Mouse (Mus musculus) heart, embryonic 11.5 days (tissue): ENCODE measurements around the gene Sox5. TPM values are rescaled to one million over a fixed set of nuclear protein-coding genes. Genes with fewer than 3 reads are reported as not detected.

Experiments
- ATAC-seq: fragments of 200-750 bp; cut with Nextera tagmentation; replicated peaks from 2 replicates; pipeline ENCODE4 v1.8.0; 2017; ENCODE audit warnings: moderate library complexity; ENCODE audit not compliant: insufficient number of reproducible peaks, low FRiP score, low TSS enrichment
- H3K27ac ChIP-seq: fragments of 300-500 bp; sonication (generic); 2 replicates; pipeline ENCODE4 v1.5.1; 2014; ENCODE audit warnings: mild to moderate bottlenecking, low read depth, low read length
- H3K27me3 ChIP-seq: fragments of 300-500 bp; sonication (generic); 2 replicates; pipeline ENCODE4 v1.6.1; 2014; ENCODE audit warnings: mild to moderate bottlenecking, low read length, mixed read lengths; ENCODE audit not compliant: control insufficient read depth, insufficient read depth
- H3K36me3 ChIP-seq: fragments of 300-500 bp; sonication (generic); 2 replicates; pipeline ENCODE4 v1.6.1; 2014; ENCODE audit warnings: mild to moderate bottlenecking, low read length, moderate library complexity, mixed read lengths; ENCODE audit not compliant: control insufficient read depth, insufficient read depth
- H3K4me1 ChIP-seq: fragments of 300-500 bp; sonication (generic); 2 replicates; pipeline ENCODE4 v1.6.1; 2014; ENCODE audit warnings: low read length; ENCODE audit not compliant: control insufficient read depth, insufficient read depth
- H3K4me2 ChIP-seq: fragments of 300-500 bp; sonication (generic); 2 replicates; pipeline ENCODE4 v1.6.1; 2014; ENCODE audit warnings: mild to moderate bottlenecking, moderate library complexity
- H3K4me3 ChIP-seq: fragments of 300-500 bp; sonication (generic); 2 replicates; pipeline ENCODE4 v1.5.1; 2014; ENCODE audit warnings: low read depth, low read length
- H3K9ac ChIP-seq: fragments of 300-500 bp; sonication (generic); 2 replicates; pipeline ENCODE4 v1.6.1; 2014; ENCODE audit warnings: mild to moderate bottlenecking, low read depth, low read length, moderate library complexity
- H3K9me3 ChIP-seq: fragments of 300-500 bp; sonication (generic); replicated peaks from 2 replicates; pipeline ENCODE4 v1.6.1; 2016; ENCODE audit warnings: low read length; ENCODE audit not compliant: control insufficient read depth
- WGBS: fragments of 180-500 bp; shearing (Covaris S2); extraction: QIAGEN DNeasy Blood & Tissue Kit; methylation state at CpG from one replicate; pipeline ENCODE4 v1.1.7; 2014; ENCODE audit not compliant: insufficient replicate concordance; 5-methylcytosine and 5-hydroxymethylcytosine counted together
- polyA plus RNA-seq: library from polyadenylated mRNA; unstranded; fragments of >200 nt; fragmentation: Nextera tagmentation; extraction: Ambion mirVana; gene quantifications from 2 replicates; pipeline ENCODE4 v1.2.1, GENCODE M21; 2014

Gene Sox5
- polyA plus RNA-seq, 1 experiment from 2014 or later: 16.2 TPM

- no peak for ATAC-seq
- WGBS: 92% methylated on average over 8 of the region's 8 CpGs
Observed at GRCm38 (mm10) chr6:144459486-144459885, 322.3 kb downstream of the Sox5 start.

GRCm38 (mm10) chr6:144457500-144457899 is 324.3 kb downstream of the Sox5 start:
- Histone ChIP-seq H3K4me3 (no peak overlapping the region), H3K9me3 (no peaks in the 10 kb centered on the region), H3K36me3 (no peaks in the 10 kb centered on the region), H3K27ac (no peak overlapping the region), H3K9ac (no peak overlapping the region), H3K4me2 (no peak overlapping the region), H3K4me1 (no peaks in the 10 kb centered on the region), H3K27me3 (0 out of 2 replicates have a peak, but pooled peaks cover 3% of the 10 kb centered on the region)
- 86% methylated on average over 9 of the region's 9 CpGs for WGBS
- ATAC-seq: no peak

More at GRCm38 (mm10) chr6:144459486-144459885, 322.3 kb downstream of the Sox5 start:
- no peak overlapping the region for H3K27ac ChIP-seq
- H3K27me3 ChIP-seq: no peaks in the 10 kb centered on the region
- H3K9me3 ChIP-seq: no peaks in the 10 kb centered on the region
- no peak overlapping the region for H3K9ac ChIP-seq
- H3K4me2 ChIP-seq: no peak overlapping the region
- H3K4me1 ChIP-seq: no peaks in the 10 kb centered on the region
- H3K36me3 ChIP-seq: no peaks in the 10 kb centered on the region
- H3K4me3 ChIP-seq: no peak overlapping the region

- H3K4me2 ChIP-seq: no peak overlapping the region
- no peaks in the 10 kb centered on the region for H3K4me1 ChIP-seq
- H3K9ac ChIP-seq: no peak overlapping the region
- no peaks in the 10 kb centered on the region for H3K36me3 ChIP-seq
- no peak overlapping the region for H3K4me3 ChIP-seq
- ATAC-seq: no peak
- 47% methylated on average over 11 of the region's 11 CpGs for WGBS
- H3K27ac ChIP-seq: no peak overlapping the region
- no peaks in the 10 kb centered on the region for H3K9me3 ChIP-seq
- 0 out of 2 replicates have a peak, but pooled peaks cover 3% of the 10 kb centered on the region for H3K27me3 ChIP-seq
Observed at GRCm38 (mm10) chr6:144454291-144455276, 327.2 kb downstream of the Sox5 start.

- ATAC-seq: no peak
- Histone ChIP-seq H3K4me2 (no peak overlapping the region), H3K36me3 (no peaks in the 10 kb centered on the region), H3K4me1 (no peaks in the 10 kb centered on the region), H3K9ac (no peak overlapping the region), H3K4me3 (no peak overlapping the region), H3K27ac (no peak overlapping the region), H3K27me3 (0 out of 2 replicates have a peak, but pooled peaks cover 3% of the 10 kb centered on the region), H3K9me3 (no peaks in the 10 kb centered on the region)
- WGBS: 64% methylated on average over 7 of the region's 7 CpGs
Observed at GRCm38 (mm10) chr6:144453605-144454004, 328.2 kb downstream of the Sox5 start.

DNA sequence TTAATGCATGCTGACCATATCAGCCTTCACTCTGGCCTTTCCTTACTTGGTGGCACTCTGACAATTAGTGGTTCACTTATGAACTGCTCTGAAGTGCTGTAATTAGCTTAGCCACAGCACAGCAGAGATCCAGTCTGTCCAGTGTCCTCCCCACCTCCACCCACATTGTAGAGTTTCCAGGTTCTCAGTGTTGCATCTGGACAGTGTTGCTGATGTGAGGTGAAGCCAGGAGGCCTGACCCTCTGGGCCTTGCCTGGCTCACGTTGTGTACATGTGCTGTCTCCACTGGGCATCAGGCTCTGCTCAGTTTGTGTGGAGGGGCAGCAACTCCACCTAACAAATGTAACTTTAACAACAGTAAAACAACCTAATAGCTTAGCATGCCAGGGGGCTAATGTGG is 328.6 kb downstream of the Sox5 start:
- 33% methylated on average over 1 of the region's 1 CpGs for WGBS
- H3K4me2 ChIP-seq: no peak overlapping the region
- no peak overlapping the region for H3K27ac ChIP-seq
- H3K36me3 ChIP-seq: no peaks in the 10 kb centered on the region
- no peaks in the 10 kb centered on the region for H3K4me1 ChIP-seq
- no peak overlapping the region for H3K9ac ChIP-seq
- H3K27me3 ChIP-seq: 0 out of 2 replicates have a peak, but pooled peaks cover 3% of the 10 kb centered on the region
- no peaks in the 10 kb centered on the region for H3K9me3 ChIP-seq
- no peak overlapping the region for H3K4me3 ChIP-seq
- no peak for ATAC-seq

DNA sequence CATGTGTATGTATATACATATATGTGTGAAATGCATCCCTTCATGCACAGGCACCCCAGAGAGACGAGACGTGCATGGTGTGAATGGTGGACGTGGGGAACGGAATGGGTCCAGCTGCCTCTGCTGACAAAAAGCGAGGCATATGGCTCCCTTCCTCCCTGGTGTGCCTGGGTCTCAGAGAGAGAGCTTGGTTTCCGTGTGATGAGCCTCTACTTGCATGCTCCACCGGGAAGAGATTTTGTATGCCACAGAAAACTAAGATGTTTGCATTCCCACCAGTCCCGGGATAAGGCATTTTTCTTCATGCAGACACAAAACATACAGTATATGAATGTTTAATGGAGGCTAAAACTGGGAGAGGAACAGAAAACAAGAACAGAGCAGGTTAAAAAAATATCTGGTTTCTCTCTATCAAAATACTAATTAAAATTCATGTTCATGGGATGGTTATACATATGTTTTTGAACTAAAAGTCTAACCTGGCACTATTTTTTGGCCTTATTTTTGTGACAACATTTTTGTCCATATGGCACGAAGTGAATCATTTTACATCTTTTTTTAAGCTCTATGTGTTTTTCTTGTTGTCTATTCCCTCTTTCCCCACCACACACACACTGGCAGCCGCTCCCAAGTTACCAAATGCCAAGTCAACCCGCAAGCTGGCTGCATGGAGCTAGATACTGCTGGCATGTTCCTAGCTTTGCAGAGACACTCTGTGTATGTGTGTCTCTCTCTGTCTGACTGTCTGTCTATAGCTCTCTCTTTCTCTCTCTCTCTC is 329.4 kb downstream of the Sox5 start:
- Histone ChIP-seq H3K36me3 (no peaks in the 10 kb centered on the region), H3K4me2 (no peak overlapping the region), H3K27ac (no peak overlapping the region), H3K9me3 (no peaks in the 10 kb centered on the region), H3K4me1 (no peaks in the 10 kb centered on the region), H3K4me3 (no peak overlapping the region), H3K9ac (no peak overlapping the region), H3K27me3 (0 out of 2 replicates have a peak, but pooled peaks cover 3% of the 10 kb centered on the region)
- WGBS: 86% methylated on average over 11 of the region's 11 CpGs
- no peak for ATAC-seq

- Histone ChIP-seq H3K27ac (no peak overlapping the region), H3K4me3 (no peak overlapping the region), H3K36me3 (no peaks in the 10 kb centered on the region), H3K4me1 (no peaks in the 10 kb centered on the region), H3K4me2 (no peak overlapping the region), H3K9ac (no peak overlapping the region), H3K27me3 (0 out of 2 replicates have a peak, but pooled peaks cover 3% of the 10 kb centered on the region), H3K9me3 (no peaks in the 10 kb centered on the region)
- 82% methylated on average over 4 of the region's 4 CpGs for WGBS
- ATAC-seq: no peak
Observed at GRCm38 (mm10) chr6:144451631-144452030, 330.1 kb downstream of the Sox5 start.

GRCm38 (mm10) chr6:144445761-144446373 is 335.9 kb downstream of the Sox5 start:
- Histone ChIP-seq H3K9me3 (no peaks in the 10 kb centered on the region), H3K9ac (no peak overlapping the region), H3K27ac (no peak overlapping the region), H3K27me3 (no peaks in the 10 kb centered on the region), H3K36me3 (no peaks in the 10 kb centered on the region), H3K4me2 (no peak overlapping the region), H3K4me1 (no peaks in the 10 kb centered on the region), H3K4me3 (no peak overlapping the region)
- 78% methylated on average over 8 of the region's 8 CpGs for WGBS
- ATAC-seq: no peak
